8 mouse cellular contexts compared by ENCODE assay signal in genomic region chr3:33843801-33844632, GRCm38 (mm10). TPM values are rescaled to one million over a fixed set of nuclear protein-coding genes. Genes with fewer than 3 reads are reported as not detected.
A peak's percentile ranks its signal among the peaks of the same experiment; 100 is the strongest.
DNase-seq lines count a peak whose midpoint lies in the region; ATAC-seq and TF ChIP-seq lines count a peak whose summit lies in the region.

Gene Ccdc39, minus strand, starts transcription at chr3:33844310.

- peak within 1 kb of the TSS; percentile 19 for H3K4me3 ChIP-seq in C2C12 (ENCODE audit: insufficient read depth, poor library complexity, severe bottlenecking)
- peak within 1 kb of the TSS; percentile 63 for H3K4me3 ChIP-seq in bone marrow macrophage, adult 2 months (ENCODE audit: insufficient read depth, low read length)
- H3K4me3 ChIP-seq in embryonic fibroblast, embryonic 13.5 days (ENCODE audit: insufficient read depth, low read length): peak within 1 kb of the TSS; percentile 57
- peak within 1 kb of the TSS; percentile 54 for H3K4me3 ChIP-seq in heart, embryonic 11.5 days (ENCODE audit: low read depth, low read length)
- H3K4me3 ChIP-seq in kidney, embryonic 15.5 days (replicated peaks): peak within 1 kb of the TSS; percentile 55
- H3K4me3 ChIP-seq in limb, embryonic 15.5 days: peak within 1 kb of the TSS; percentile 41
- H3K4me3 ChIP-seq in midbrain, postnatal 0 days (ENCODE audit: low read depth, low read length): peak within 1 kb of the TSS; percentile 62
- peak within 1 kb of the TSS; percentile 42 for H3K4me3 ChIP-seq in stomach, postnatal 0 days (ENCODE audit: low read depth, low read length)

- H3K27me3 ChIP-seq in C2C12 (ENCODE audit: control insufficient read depth, insufficient read depth, insufficient read length): no peaks in the 10 kb centered on the region
- H3K27me3 ChIP-seq in heart, embryonic 11.5 days (ENCODE audit: control insufficient read depth, insufficient read depth, low read length): no peaks in the 10 kb centered on the region
- no peaks in the 10 kb centered on the region for H3K27me3 ChIP-seq in kidney, embryonic 15.5 days
- no peaks in the 10 kb centered on the region for H3K27me3 ChIP-seq in limb, embryonic 15.5 days
- no peaks in the 10 kb centered on the region for H3K27me3 ChIP-seq in midbrain, postnatal 0 days (ENCODE audit: insufficient read depth, low read length)
- H3K27me3 ChIP-seq in stomach, postnatal 0 days (ENCODE audit: control insufficient read depth, insufficient read depth, low read length): no peaks in the 10 kb centered on the region

- no peaks in the 10 kb centered on the region for H3K36me3 ChIP-seq in C2C12 (ENCODE audit: control insufficient read depth, insufficient read depth)
- H3K36me3 ChIP-seq in heart, embryonic 11.5 days (ENCODE audit: control insufficient read depth, insufficient read depth, low read length): no peaks in the 10 kb centered on the region
- no peaks in the 10 kb centered on the region for H3K36me3 ChIP-seq in kidney, embryonic 15.5 days
- no peaks in the 10 kb centered on the region for H3K36me3 ChIP-seq in limb, embryonic 15.5 days
- H3K36me3 ChIP-seq in midbrain, postnatal 0 days (ENCODE audit: insufficient read depth, low read length): no peaks in the 10 kb centered on the region; the same call in 1 of the 2 replicates
- H3K36me3 ChIP-seq in stomach, postnatal 0 days (ENCODE audit: control insufficient read depth, insufficient read depth, low read length): no peaks in the 10 kb centered on the region

- H3K79me3 ChIP-seq in C2C12 (ENCODE audit: low read depth): no peaks in the 10 kb centered on the region

- 9% methylated on average over 26 of the region's 26 CpGs for WGBS in heart, embryonic 11.5 days (ENCODE audit: insufficient replicate concordance)
- WGBS in kidney, embryonic 15.5 days: 3% methylated on average over 26 of the region's 26 CpGs
- WGBS in limb, embryonic 15.5 days: 5% methylated on average over 26 of the region's 26 CpGs
- 3% methylated on average over 26 of the region's 26 CpGs for WGBS in midbrain, postnatal 0 days
- WGBS in stomach, postnatal 0 days: 5% methylated on average over 26 of the region's 26 CpGs

- H3K79me2 ChIP-seq in C2C12 (ENCODE audit: control insufficient read depth, insufficient read depth): no peaks in the 10 kb centered on the region

- peak; percentile 88 for DNase-seq in midbrain, postnatal 0 days (ENCODE audit: low spot score)
- DNase-seq in stomach, postnatal 0 days (ENCODE audit: low spot score): peak; percentile 70

- peak within 1 kb of the TSS; percentile 54 for H3ac ChIP-seq in C2C12 (ENCODE audit: control insufficient read depth, insufficient read length, low read depth)

- TF ChIP-seq EP300 in stomach, postnatal 0 days (optimal IDR thresholded peaks at IDR 0.05): no peak

- ATAC-seq in heart, embryonic 11.5 days (replicated peaks; ENCODE audit: insufficient number of reproducible peaks, low FRiP score, low TSS enrichment): peak; percentile 61; the same call in 1 of the 2 replicates
- peak; percentile 97 for ATAC-seq in kidney, embryonic 15.5 days (replicated peaks; ENCODE audit: low FRiP score)
- ATAC-seq in limb, embryonic 15.5 days (ENCODE audit: insufficient number of reproducible peaks, low FRiP score, low TSS enrichment, low read depth): peak; percentile 67; the same call in 1 of the 2 replicates
- ATAC-seq in midbrain, postnatal 0 days (ENCODE audit: low FRiP score): peak; percentile 91
- ATAC-seq in stomach, postnatal 0 days (ENCODE audit: low FRiP score, low TSS enrichment): peak; percentile 81

- H3K27ac ChIP-seq in bone marrow macrophage, adult 2 months (ENCODE audit: insufficient read depth, low read depth, low read length): no peak within 1 kb of the TSS
- no peak within 1 kb of the TSS for H3K27ac ChIP-seq in embryonic fibroblast, embryonic 13.5 days (ENCODE audit: insufficient read depth, low read length)
- H3K27ac ChIP-seq in heart, embryonic 11.5 days (ENCODE audit: low read depth, low read length): no peak within 1 kb of the TSS
- H3K27ac ChIP-seq in kidney, embryonic 15.5 days: no peak within 1 kb of the TSS
- no peak within 1 kb of the TSS for H3K27ac ChIP-seq in limb, embryonic 15.5 days
- peak within 1 kb of the TSS; percentile 75 for H3K27ac ChIP-seq in midbrain, postnatal 0 days (ENCODE audit: low read depth, low read length)
- H3K27ac ChIP-seq in stomach, postnatal 0 days (replicated peaks): no peak within 1 kb of the TSS

- peaks cover 4% of the 10 kb centered on the region; the same call in 1 of the 2 replicates for H3K4me1 ChIP-seq in bone marrow macrophage, adult 2 months (ENCODE audit: control insufficient read depth, insufficient read depth, low read length)
- no peaks in the 10 kb centered on the region for H3K4me1 ChIP-seq in embryonic fibroblast, embryonic 13.5 days (ENCODE audit: control insufficient read depth, insufficient read depth, low read length)
- H3K4me1 ChIP-seq in heart, embryonic 11.5 days (ENCODE audit: control insufficient read depth, insufficient read depth, low read length): no peaks in the 10 kb centered on the region
- peaks cover 7% of the 10 kb centered on the region; the same call in 1 of the 2 replicates for H3K4me1 ChIP-seq in kidney, embryonic 15.5 days
- 0 out of 2 replicates have a peak, but pooled peaks cover 2% of the 10 kb centered on the region for H3K4me1 ChIP-seq in limb, embryonic 15.5 days
- no peaks in the 10 kb centered on the region for H3K4me1 ChIP-seq in midbrain, postnatal 0 days (ENCODE audit: insufficient read depth, low read length)
- H3K4me1 ChIP-seq in stomach, postnatal 0 days (replicated peaks; ENCODE audit: control insufficient read depth, insufficient read depth): no peaks in the 10 kb centered on the region; the same call in 1 of the 2 replicates

- H3K9ac ChIP-seq in heart, embryonic 11.5 days (ENCODE audit: low read depth, low read length): peak within 1 kb of the TSS; percentile 76
- H3K9ac ChIP-seq in kidney, embryonic 15.5 days: peak within 1 kb of the TSS; percentile 38
- peak within 1 kb of the TSS; percentile 24; the same call in 1 of the 2 replicates for H3K9ac ChIP-seq in limb, embryonic 15.5 days
- peak within 1 kb of the TSS; percentile 66 for H3K9ac ChIP-seq in midbrain, postnatal 0 days (replicated peaks; ENCODE audit: low read length, poor library complexity, severe bottlenecking)
- H3K9ac ChIP-seq in stomach, postnatal 0 days (ENCODE audit: low read length): peak within 1 kb of the TSS; percentile 55

- peak within 1 kb of the TSS; percentile 87 for H3K4me2 ChIP-seq in heart, embryonic 11.5 days
- H3K4me2 ChIP-seq in kidney, embryonic 15.5 days: peak within 1 kb of the TSS; percentile 79
- peak within 1 kb of the TSS; percentile 57 for H3K4me2 ChIP-seq in limb, embryonic 15.5 days
- peak within 1 kb of the TSS; percentile 80 for H3K4me2 ChIP-seq in midbrain, postnatal 0 days (ENCODE audit: low read depth, low read length, poor library complexity, severe bottlenecking)
- H3K4me2 ChIP-seq in stomach, postnatal 0 days (replicated peaks; ENCODE audit: low read depth): peak within 1 kb of the TSS; percentile 73

- H3K9me3 ChIP-seq in heart, embryonic 11.5 days (replicated peaks; ENCODE audit: control insufficient read depth, low read length): no peaks in the 10 kb centered on the region
- no peaks in the 10 kb centered on the region for H3K9me3 ChIP-seq in kidney, embryonic 15.5 days (replicated peaks)
- H3K9me3 ChIP-seq in limb, embryonic 15.5 days: no peaks in the 10 kb centered on the region
- H3K9me3 ChIP-seq in midbrain, postnatal 0 days (ENCODE audit: low read length): no peaks in the 10 kb centered on the region
- no peaks in the 10 kb centered on the region for H3K9me3 ChIP-seq in stomach, postnatal 0 days (ENCODE audit: control insufficient read depth, low read length)

- TF ChIP-seq CTCF in C2C12 (IDR thresholded peaks at IDR 0.05; ENCODE audit: control insufficient read depth, insufficient read depth, insufficient read length): no peak
- no peak for TF ChIP-seq CTCF in bone marrow macrophage, adult 2 months (IDR thresholded peaks at IDR 0.05; ENCODE audit: low read depth, low read length)
- TF ChIP-seq CTCF in embryonic fibroblast, embryonic 13.5 days (IDR thresholded peaks at IDR 0.05; ENCODE audit: borderline replicate concordance, insufficient read depth, low read length): no peak
- peak; percentile 50 for TF ChIP-seq CTCF in midbrain, postnatal 0 days (IDR thresholded peaks at IDR 0.05)
- TF ChIP-seq CTCF in stomach, postnatal 0 days (IDR thresholded peaks at IDR 0.05; ENCODE audit: low read depth): 0 out of 2 replicates have a peak, but pooled peaks have one; percentile 1

- TF ChIP-seq POLR2A in bone marrow macrophage, adult 2 months (IDR thresholded peaks at IDR 0.05; ENCODE audit: borderline replicate concordance, low read depth, low read length): no peak
- peak; percentile 76 for TF ChIP-seq POLR2A in embryonic fibroblast, embryonic 13.5 days (IDR thresholded peaks at IDR 0.05; ENCODE audit: low read depth, low read length)

TF ChIP-seq in C2C12, 6 proteins besides CTCF, POLR2A, EP300 and RAD21:
- TF ChIP-seq CEBPB (IDR thresholded peaks at IDR 0.05; ENCODE audit: low read depth): no peak

RNA-seq across cellular contexts. Expression of gene Ccdc39, which starts in this region (rescaled TPM):
- polyA plus RNA-seq in C2C12 (2012; fragmentation: generic; extraction: Trizol): 0.18 TPM
- polyA plus RNA-seq in bone marrow macrophage, adult 2 months (2012; ENCODE audit: insufficient read depth, insufficient read length, missing spikeins): 1.1 and 2.1 TPM in 2 replicates
- 2.9 and 4.1 TPM in 2 replicates for polyA plus RNA-seq in embryonic fibroblast, embryonic 13.5 days (2011; ENCODE audit: insufficient read length, low read depth, missing spikeins)
- polyA plus RNA-seq in heart, embryonic 11.5 days (2014; fragmentation: Nextera tagmentation; extraction: Ambion mirVana): 1.4 and 1.5 TPM in 2 replicates
- polyA plus RNA-seq in kidney, embryonic 15.5 days (2015; fragmentation: Nextera tagmentation; extraction: Ambion mirVana): 3.5 and 4.0 TPM in 2 replicates
- polyA plus RNA-seq in limb, embryonic 15.5 days (2015; fragmentation: Nextera tagmentation; extraction: Ambion mirVana): 2.8 and 3.3 TPM in 2 replicates
- total RNA-seq in midbrain, postnatal 0 days (2014; rRNA removed): 23.1 and 28.6 TPM in 2 replicates
- 14.5 and 17.3 TPM in 2 replicates for polyA plus RNA-seq in midbrain, postnatal 0 days (2015; fragmentation: Nextera tagmentation; extraction: Ambion mirVana)
- polyA plus RNA-seq in stomach, postnatal 0 days (2015; fragmentation: Nextera tagmentation; extraction: Ambion mirVana): 0.65 and 0.80 TPM in 2 replicates

Comparison
In these comparisons a context has a peak if more than half of its experiments do, and no peak if none do; other contexts are left out.
1. Peak in DNase-seq, ATAC-seq, H3K4me3 ChIP-seq, H3K9ac ChIP-seq and H3K4me2 ChIP-seq in stomach, postnatal 0 days; RNA of the gene not detected or under 1 TPM.
2. CTCF ChIP-seq: peak in midbrain, postnatal 0 days (single experiment) and stomach, postnatal 0 days (single experiment); none in C2C12 (single experiment), bone marrow macrophage, adult 2 months (single experiment) and embryonic fibroblast, embryonic 13.5 days (single experiment).
3. H3K9ac ChIP-seq: peak in every context shown above with its lines; median percentile 76 in heart, embryonic 11.5 days; 66 in midbrain, postnatal 0 days; 55 in stomach, postnatal 0 days; 38 in kidney, embryonic 15.5 days; 24 in limb, embryonic 15.5 days.
4. Peak in every context shown above with its lines, with median percentiles within 50 percentile points of each other: H3K4me3 ChIP-seq, ATAC-seq and H3K4me2 ChIP-seq.